Mouse (Mus musculus) macrophage (primary cell): Measurements from ENCODE around the gene Scn10a. TPM values are rescaled to one million over a fixed set of nuclear protein-coding genes. Genes with fewer than 3 reads are reported as not detected.

Experiments
- H3K27ac ChIP-seq: fragments of 350-480 bp; formaldehyde crosslinking; 2 replicates; pipeline ENCODE4 v1.9.0; 2021
- H3K36me3 ChIP-seq: fragments of 350-480 bp; formaldehyde crosslinking; 2 replicates; pipeline ENCODE4 v1.9.0; 2021; ENCODE audit errors: inconsistent target
- H3K4me3 ChIP-seq: fragments of 350-480 bp; formaldehyde crosslinking; 2 replicates; pipeline ENCODE4 v1.9.0; 2021; ENCODE audit errors: inconsistent target
- H3K79me2 ChIP-seq: fragments of 350-480 bp; formaldehyde crosslinking; 2 replicates; pipeline ENCODE4 v1.9.0; 2021; ENCODE audit errors: inconsistent target
- WGBS: methylation state at CpG from one replicate; pipeline ENCODE4 v1.1.7; 2026; ENCODE audit warnings: inconsistent platforms; ENCODE audit not compliant: missing documents; 5-methylcytosine and 5-hydroxymethylcytosine counted together
- polyA plus RNA-seq: library from polyadenylated mRNA; stranded (reverse); fragments of 250-400 nt; gene quantifications from 3 replicates; pipeline ENCODE4 v1.2.4, GENCODE M21; 2018; ENCODE audit warnings: inconsistent platforms

Scn10a gene
- polyA plus RNA-seq, 1 experiment from 2014 or later: not detected

- WGBS: 84% methylated on average over 8 of the region's 8 CpGs
- Histone ChIP-seq H3K4me3 (no peak overlapping the region), H3K79me2 (no peaks in the 10 kb centered on the region), H3K27ac (no peak overlapping the region), H3K36me3 (no peaks in the 10 kb centered on the region)
Measured at GRCm38 (mm10) chr9:119687893-119688292, 31.2 kb downstream of the Scn10a start.

DNA sequence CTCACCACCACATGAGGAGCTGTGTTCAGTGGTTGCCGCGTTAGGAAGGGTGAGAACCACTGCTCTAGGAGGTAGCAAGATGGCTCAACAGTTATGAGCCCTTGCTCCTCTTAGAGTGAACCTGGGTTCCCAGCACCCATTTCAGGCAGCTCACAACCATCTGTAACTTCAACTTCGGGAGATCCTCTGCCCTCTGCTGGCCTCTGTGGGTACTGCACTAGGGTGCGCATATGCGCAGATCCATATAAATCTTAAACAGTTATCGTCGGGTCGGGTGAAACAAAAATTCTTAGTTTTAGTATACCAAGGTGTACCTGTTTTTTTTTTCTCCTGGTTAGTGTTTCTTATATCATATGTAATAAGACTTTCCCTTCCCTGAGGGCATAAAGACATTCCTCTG is 32.9 kb downstream of the Scn10a start:
- no peak overlapping the region for H3K4me3 ChIP-seq
- no peaks in the 10 kb centered on the region for H3K79me2 ChIP-seq
- 89% methylated on average over 8 of the region's 8 CpGs for WGBS
- H3K36me3 ChIP-seq: no peaks in the 10 kb centered on the region
- H3K27ac ChIP-seq: no peak overlapping the region

DNA sequence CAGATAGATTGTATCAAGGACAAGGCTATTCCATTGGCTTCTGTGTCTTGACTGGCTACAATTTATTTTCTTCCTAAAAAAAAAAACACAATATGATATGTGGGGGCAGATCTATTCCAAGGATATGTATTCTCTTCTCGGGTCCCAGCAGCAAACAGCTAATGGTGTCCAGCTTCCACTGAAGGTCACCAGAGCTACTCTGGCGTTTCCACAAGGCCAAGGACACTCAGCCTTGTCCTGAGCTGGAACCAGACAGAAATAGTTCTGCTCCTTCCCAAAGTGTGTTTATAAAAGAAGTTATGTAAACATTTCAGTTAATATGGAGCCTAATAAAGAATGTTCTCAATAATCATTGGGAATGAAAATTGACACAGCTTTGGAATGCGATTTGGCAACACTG is 38.2 kb downstream of the Scn10a start:
- Histone ChIP-seq H3K79me2 (no peaks in the 10 kb centered on the region), H3K4me3 (no peak overlapping the region), H3K27ac (no peak overlapping the region), H3K36me3 (no peaks in the 10 kb centered on the region)
- WGBS: 94% methylated on average over 3 of the region's 3 CpGs

- H3K27ac ChIP-seq: no peak overlapping the region
- H3K36me3 ChIP-seq: no peaks in the 10 kb centered on the region
- H3K79me2 ChIP-seq: no peaks in the 10 kb centered on the region
- no peak overlapping the region for H3K4me3 ChIP-seq
- 18% methylated on average over 1 of the region's 1 CpGs for WGBS
Measured at GRCm38 (mm10) chr9:119664109-119664508, 55.0 kb downstream of the Scn10a start.

DNA sequence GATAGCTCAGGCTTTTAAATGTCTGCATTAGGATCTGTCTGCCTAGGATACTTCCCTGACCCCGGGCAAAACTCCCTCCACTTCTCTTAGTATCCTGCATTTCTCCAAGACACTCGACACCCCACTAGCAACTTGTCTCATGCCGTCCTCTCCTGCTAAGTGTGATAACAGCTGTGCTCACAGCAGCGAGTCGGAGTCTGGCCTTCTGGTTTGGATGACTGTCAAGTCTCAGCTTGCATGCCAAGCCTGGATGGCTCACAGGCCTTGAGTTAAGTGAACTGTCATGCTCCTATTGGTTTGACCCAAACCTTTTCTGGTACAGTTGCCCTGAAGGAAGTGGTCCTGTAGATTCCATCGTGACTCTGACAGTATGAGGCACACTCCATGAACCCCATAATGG is 63.0 kb downstream of the Scn10a start:
- WGBS: 84% methylated on average over 6 of the region's 6 CpGs
- H3K4me3 ChIP-seq: no peak overlapping the region
- no peaks in the 10 kb centered on the region for H3K79me2 ChIP-seq
- H3K27ac ChIP-seq: no peak overlapping the region
- no peaks in the 10 kb centered on the region for H3K36me3 ChIP-seq

DNA sequence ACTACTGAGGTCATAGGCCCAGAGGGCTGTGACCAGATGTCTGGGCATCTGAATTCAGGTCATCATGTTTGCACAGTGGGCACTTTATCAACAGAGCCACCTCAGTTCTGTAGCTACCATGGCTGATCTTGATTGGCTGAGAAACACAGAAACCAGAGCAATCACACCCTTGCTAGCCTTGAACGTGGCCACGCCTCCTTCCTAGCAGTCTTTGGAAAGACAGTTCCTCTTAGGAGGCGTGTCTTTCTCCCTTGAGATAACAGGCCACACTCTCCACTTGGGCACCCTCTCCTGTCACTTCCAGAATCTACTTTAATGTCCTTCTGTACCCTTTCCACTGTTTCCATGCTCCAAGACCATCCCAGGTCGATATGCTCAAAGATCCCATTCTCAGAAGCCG is 65.4 kb downstream of the Scn10a start:
- Histone ChIP-seq H3K27ac (no peak overlapping the region), H3K79me2 (no peaks in the 10 kb centered on the region), H3K4me3 (no peak overlapping the region), H3K36me3 (no peaks in the 10 kb centered on the region)
- 44% methylated on average over 5 of the region's 5 CpGs for whole genome bisulfite sequencing

DNA sequence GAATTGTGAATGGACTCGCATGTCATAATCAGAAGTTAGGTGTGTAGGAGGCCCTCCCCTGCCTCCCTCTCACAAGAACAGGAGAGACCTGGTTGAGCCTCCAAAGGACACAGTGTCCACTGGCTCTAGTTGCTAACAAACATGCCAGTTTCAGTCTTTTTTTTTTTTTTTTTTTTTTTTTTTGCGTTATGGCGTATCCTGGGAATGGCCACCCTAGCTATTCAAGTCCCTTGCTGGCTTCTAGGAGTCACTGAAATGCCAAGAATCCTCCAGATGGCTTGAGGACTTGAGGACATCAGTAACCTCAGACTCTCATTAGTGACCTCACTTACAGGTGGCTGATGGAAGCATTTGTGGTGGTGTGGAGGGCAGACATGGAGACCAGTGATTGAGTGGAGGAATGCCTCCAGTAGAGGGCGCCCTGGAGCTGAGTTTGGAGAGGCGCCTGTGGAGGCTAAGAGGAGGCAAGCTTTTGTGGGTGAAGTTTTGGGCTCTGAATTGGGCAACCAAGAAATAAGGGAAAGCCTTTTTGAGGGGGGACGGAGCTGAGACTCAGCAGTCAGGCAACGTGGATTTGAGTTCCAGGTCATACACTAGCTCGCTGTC is 72.1 kb downstream of the Scn10a start:
- Histone ChIP-seq H3K27ac (no peak overlapping the region), H3K4me3 (no peak overlapping the region), H3K36me3 (no peaks in the 10 kb centered on the region), H3K79me2 (no peaks in the 10 kb centered on the region)
- 52% methylated on average over 7 of the region's 8 CpGs for WGBS

- WGBS: 88% methylated on average over 6 of the region's 6 CpGs
- Histone ChIP-seq H3K79me2 (no peaks in the 10 kb centered on the region), H3K36me3 (no peaks in the 10 kb centered on the region), H3K27ac (no peak overlapping the region), H3K4me3 (no peak overlapping the region)
Measured at GRCm38 (mm10) chr9:119641985-119642384, 77.1 kb downstream of the Scn10a start.

- Histone ChIP-seq H3K27ac (no peak overlapping the region), H3K79me2 (no peaks in the 10 kb centered on the region), H3K4me3 (no peak overlapping the region), H3K36me3 (no peaks in the 10 kb centered on the region)
- WGBS: 80% methylated on average over 11 of the region's 11 CpGs
Measured at GRCm38 (mm10) chr9:119634216-119634843, 84.8 kb downstream of the Scn10a start.

GRCm38 (mm10) chr9:119633475-119633874 is 85.6 kb downstream of the Scn10a start:
- 92% methylated on average over 5 of the region's 5 CpGs for WGBS
- H3K79me2 ChIP-seq: no peaks in the 10 kb centered on the region
- no peaks in the 10 kb centered on the region for H3K36me3 ChIP-seq
- H3K4me3 ChIP-seq: no peak overlapping the region
- no peak overlapping the region for H3K27ac ChIP-seq

DNA sequence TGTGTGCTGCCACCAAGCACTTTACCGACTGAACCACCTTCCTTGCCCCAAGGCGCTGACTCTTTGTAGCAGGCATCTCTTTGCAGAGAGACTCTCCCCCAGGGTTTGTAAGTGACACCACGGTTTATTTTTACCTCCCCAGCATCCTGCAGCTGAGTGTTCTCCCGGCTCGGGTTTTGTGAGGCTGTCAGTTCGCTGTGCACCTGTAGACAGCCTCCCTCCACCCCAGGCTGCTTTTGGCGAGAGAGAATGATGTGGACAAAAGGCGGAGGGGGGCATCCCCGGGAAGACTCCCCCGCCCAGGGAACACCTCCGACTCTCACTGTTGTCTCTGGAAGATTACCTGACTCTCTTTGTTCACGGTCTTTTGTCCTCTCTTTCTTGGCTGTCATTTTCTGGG is 86.3 kb downstream of the Scn10a start:
- Histone ChIP-seq H3K36me3 (no peaks in the 10 kb centered on the region), H3K27ac (no peak overlapping the region), H3K4me3 (no peak overlapping the region), H3K79me2 (no peaks in the 10 kb centered on the region)
- 73% methylated on average over 12 of the region's 12 CpGs for WGBS

DNA sequence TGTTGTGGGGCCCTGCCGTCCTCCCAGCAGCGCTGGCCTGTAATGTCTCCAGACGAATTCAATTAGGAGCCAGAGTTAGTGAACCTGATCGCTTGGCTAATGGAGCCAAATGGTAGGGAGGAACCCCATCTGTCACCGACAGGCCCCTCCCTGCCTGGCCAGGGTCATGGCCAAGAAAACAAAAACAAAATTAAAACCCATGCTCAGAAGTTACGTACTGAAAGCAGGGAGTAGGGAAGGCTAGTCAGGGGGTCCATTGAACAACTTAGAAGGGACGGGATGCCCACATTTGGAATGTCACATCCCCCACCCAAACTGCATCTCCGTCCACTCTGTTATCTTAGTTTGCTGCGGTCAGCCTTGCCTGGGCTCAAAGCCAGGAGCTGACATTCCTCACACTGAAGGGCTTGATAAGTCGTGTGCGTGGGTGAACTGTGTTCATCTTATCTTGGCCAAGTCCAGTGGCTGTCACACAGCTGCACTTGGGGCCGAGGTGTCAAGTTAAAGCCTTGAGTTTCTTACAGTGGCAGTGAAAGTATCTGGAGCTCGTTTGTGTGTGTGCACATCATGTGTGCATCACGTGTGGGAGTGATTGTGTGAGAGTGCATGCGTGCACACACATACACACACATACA is 87.1 kb downstream of the Scn10a start:
- H3K79me2 ChIP-seq: no peaks in the 10 kb centered on the region
- WGBS: 68% methylated on average over 14 of the region's 15 CpGs
- no peak overlapping the region for H3K4me3 ChIP-seq
- H3K36me3 ChIP-seq: no peaks in the 10 kb centered on the region
- H3K27ac ChIP-seq: no peak overlapping the region

GRCm38 (mm10) chr9:119631393-119631898 is 87.7 kb downstream of the Scn10a start:
- 83% methylated on average over 12 of the region's 13 CpGs for WGBS

GRCm38 (mm10) chr9:119628690-119629268 is 90.3 kb downstream of the Scn10a start:
- no peak overlapping the region for H3K27ac ChIP-seq
- no peak overlapping the region for H3K4me3 ChIP-seq
- 33% methylated on average over 8 of the region's 8 CpGs for WGBS
- no peaks in the 10 kb centered on the region for H3K36me3 ChIP-seq
- H3K79me2 ChIP-seq: no peaks in the 10 kb centered on the region

More at GRCm38 (mm10) chr9:119631393-119631898, 87.7 kb downstream of the Scn10a start:
- no peaks in the 10 kb centered on the region for H3K36me3 ChIP-seq
- H3K27ac ChIP-seq: no peak overlapping the region
- no peaks in the 10 kb centered on the region for H3K79me2 ChIP-seq
- H3K4me3 ChIP-seq: no peak overlapping the region

- H3K79me2 ChIP-seq: no peaks in the 10 kb centered on the region
- no peaks in the 10 kb centered on the region for H3K36me3 ChIP-seq
- WGBS: 80% methylated on average over 6 of the region's 6 CpGs
- no peak overlapping the region for H3K27ac ChIP-seq
- H3K4me3 ChIP-seq: no peak overlapping the region
Measured at GRCm38 (mm10) chr9:119627227-119627626, 91.9 kb downstream of the Scn10a start.
